Mouse (Mus musculus): ENCODE results near the gene Atf3. TPM values are rescaled to one million over a fixed set of nuclear protein-coding genes. Genes with fewer than 3 reads are reported as not detected.

Gene Atf3
- polyA plus RNA-seq, 1 experiment: 59.6 TPM

DNA sequence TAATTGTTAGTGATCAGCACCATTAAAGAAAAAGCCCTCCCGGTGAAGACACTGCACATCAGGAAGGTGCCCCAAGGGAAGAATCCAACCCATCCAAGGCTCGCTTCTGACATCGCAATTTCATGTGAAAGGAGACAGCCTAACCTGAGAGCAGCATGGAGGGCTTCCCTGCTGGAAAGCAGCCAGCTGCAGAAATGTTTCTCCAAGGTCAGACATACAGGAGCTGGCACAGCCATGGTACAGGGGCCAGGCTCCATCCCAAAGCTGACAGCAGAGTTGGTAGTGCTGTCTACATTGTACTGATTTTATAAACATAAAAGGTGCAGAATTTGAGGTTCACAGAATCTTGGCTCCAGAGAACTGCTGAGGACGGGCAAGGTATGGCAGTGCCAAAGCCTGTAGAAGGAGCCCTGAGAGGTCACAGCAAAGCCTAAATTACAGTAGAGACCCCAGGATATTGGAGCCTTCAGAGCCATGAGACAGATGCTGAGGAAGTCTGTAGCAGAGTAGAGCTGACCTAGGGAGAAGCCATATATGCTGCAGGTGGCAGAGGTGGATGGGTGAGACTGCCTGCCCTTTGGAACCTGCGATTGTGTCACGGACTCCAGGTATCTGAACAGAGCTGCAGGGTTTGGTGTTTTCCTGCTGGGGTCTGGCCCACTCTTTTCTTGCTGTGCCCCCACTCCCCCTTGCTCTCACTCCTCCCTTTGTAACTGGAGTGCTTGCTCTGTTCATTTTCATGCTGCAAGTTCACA is 18.1 kb upstream of the Atf3 start:
- no peak for TF ChIP-seq CEBPB (IDR thresholded peaks at IDR 0.05; ENCODE audit: insufficient read depth, poor library complexity, severe bottlenecking)
- no peak for TF ChIP-seq POLR2AphosphoS2 (IDR thresholded peaks at IDR 0.05; ENCODE audit: insufficient read length, low read depth)
- no peak for TF ChIP-seq TCF3 (IDR thresholded peaks at IDR 0.05; ENCODE audit: insufficient read length, low read depth)
- TF ChIP-seq POLR2A (IDR thresholded peaks at IDR 0.05; ENCODE audit: insufficient read length, low read depth): no peak
- H3K4me2 ChIP-seq (ENCODE audit: low read depth): no peak overlapping the region
- H3K27me3 ChIP-seq (ENCODE audit: control insufficient read depth, insufficient read depth, insufficient read length): no peaks in the 10 kb centered on the region
- H3K4me3 ChIP-seq: no peak overlapping the region
- no peaks in the 10 kb centered on the region for H3K36me3 ChIP-seq (ENCODE audit: control insufficient read depth, insufficient read depth)
- no peaks in the 10 kb centered on the region for H3K79me2 ChIP-seq (ENCODE audit: control insufficient read depth, insufficient read depth)
- no peak overlapping the region for H3ac ChIP-seq (ENCODE audit: control insufficient read depth, insufficient read length)

DNA sequence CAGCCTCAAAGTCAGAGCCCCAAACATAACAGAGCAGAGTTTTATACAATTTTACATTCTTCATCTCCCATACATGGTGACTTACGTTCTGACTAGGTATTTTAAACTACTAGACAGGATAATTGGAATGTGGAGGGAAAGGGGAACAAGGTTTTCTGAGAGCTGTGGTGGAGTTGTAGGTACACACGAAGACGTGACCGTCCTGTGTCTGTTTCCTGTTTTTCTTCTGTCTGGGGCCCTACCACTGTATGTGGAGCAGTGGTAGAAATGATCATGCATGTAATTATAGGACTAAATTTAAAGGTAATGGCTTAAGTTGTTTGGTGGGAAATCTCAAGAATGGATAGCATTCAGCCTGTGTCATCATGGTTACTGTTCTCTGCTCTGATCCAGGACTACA is 17.0 kb upstream of the Atf3 start:
- Histone ChIP-seq H3ac (ENCODE audit: control insufficient read depth, insufficient read length) (no peak overlapping the region), H3K4me3 (no peak overlapping the region), H3K36me3 (ENCODE audit: control insufficient read depth, insufficient read depth) (no peaks in the 10 kb centered on the region), H3K4me2 (ENCODE audit: low read depth) (no peak overlapping the region), H3K79me2 (ENCODE audit: control insufficient read depth, insufficient read depth) (no peaks in the 10 kb centered on the region), H3K27me3 (ENCODE audit: control insufficient read depth, insufficient read depth, insufficient read length) (no peaks in the 10 kb centered on the region)
- TF ChIP-seq USF1 (IDR thresholded peaks at IDR 0.05; ENCODE audit: low read depth): no peak
- no peak for TF ChIP-seq POLR2A (IDR thresholded peaks at IDR 0.05; ENCODE audit: insufficient read length, low read depth)
- TF ChIP-seq POLR2AphosphoS2 (IDR thresholded peaks at IDR 0.05; ENCODE audit: insufficient read length, low read depth): no peak
- no peak for TF ChIP-seq SRF (IDR thresholded peaks at IDR 0.05; ENCODE audit: control insufficient read depth, insufficient read length, low read depth)
- TF ChIP-seq MYOG (IDR thresholded peaks at IDR 0.05; ENCODE audit: control insufficient read depth in 1 of 3, insufficient read depth in 1 of 3, insufficient read length in 2 of 3, low read depth in 2 of 3): no peak
- no peak for TF ChIP-seq TCF3 (IDR thresholded peaks at IDR 0.05; ENCODE audit: insufficient read length, low read depth)
- TF ChIP-seq MAX (IDR thresholded peaks at IDR 0.05; ENCODE audit: low read depth): no peak
- no peak for TF ChIP-seq TCF12 (IDR thresholded peaks at IDR 0.05; ENCODE audit: insufficient read depth, poor library complexity, severe bottlenecking)
- TF ChIP-seq CEBPB (IDR thresholded peaks at IDR 0.05; ENCODE audit: insufficient read depth, poor library complexity, severe bottlenecking): no peak
- TF ChIP-seq E2F4 (IDR thresholded peaks at IDR 0.05; ENCODE audit: insufficient read depth): no peak
- TF ChIP-seq MYOD1 (IDR thresholded peaks at IDR 0.05; ENCODE audit: control insufficient read depth in 1 of 3, insufficient read length in 2 of 3, low read depth in 2 of 3): no peak
- TF ChIP-seq REST (IDR thresholded peaks at IDR 0.05; ENCODE audit: insufficient read depth, insufficient read length): no peak

- Histone ChIP-seq H3K27me3 (ENCODE audit: control insufficient read depth, insufficient read depth, insufficient read length) (no peaks in the 10 kb centered on the region), H3K4me3 (no peak overlapping the region), H3K36me3 (ENCODE audit: control insufficient read depth, insufficient read depth) (no peaks in the 10 kb centered on the region), H3ac (ENCODE audit: control insufficient read depth, insufficient read length) (no peak overlapping the region), H3K79me2 (ENCODE audit: control insufficient read depth, insufficient read depth) (peaks cover 5% of the 10 kb centered on the region), H3K4me2 (ENCODE audit: low read depth) (peak overlapping the region; percentile 51)
- TF ChIP-seq POLR2AphosphoS2 (IDR thresholded peaks at IDR 0.05; ENCODE audit: insufficient read length, low read depth) (no peak), USF1 (IDR thresholded peaks at IDR 0.05; ENCODE audit: low read depth) (peak; percentile 27)
Observed at GRCm38 (mm10) chr1:191230355-191230931, 12.6 kb upstream of the Atf3 start.

DNA sequence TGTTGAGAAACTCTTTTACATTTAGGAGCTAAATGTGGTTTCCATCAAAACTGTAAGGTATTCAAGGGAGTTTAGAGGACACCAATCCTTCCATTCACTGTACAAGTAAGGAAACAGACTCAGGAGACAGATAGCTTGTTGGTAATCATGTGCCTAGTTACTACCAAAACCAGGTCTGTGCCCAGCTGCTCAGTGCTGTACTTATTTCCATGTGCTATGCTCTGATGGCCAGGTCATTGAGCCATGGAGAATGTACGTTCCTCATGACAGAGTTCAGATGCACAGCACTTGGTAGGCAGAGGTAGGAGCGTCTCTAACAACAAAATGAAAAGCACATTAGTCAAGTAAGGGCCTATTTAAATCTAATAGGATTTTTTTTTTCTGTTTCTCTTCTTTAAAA is 8.7 kb upstream of the Atf3 start:
- Histone ChIP-seq H3K4me3 (no peak overlapping the region), H3K27me3 (ENCODE audit: control insufficient read depth, insufficient read depth, insufficient read length) (no peaks in the 10 kb centered on the region), H3K79me2 (ENCODE audit: control insufficient read depth, insufficient read depth) (peaks cover 12% of the 10 kb centered on the region), H3K36me3 (ENCODE audit: control insufficient read depth, insufficient read depth) (no peaks in the 10 kb centered on the region), H3K4me2 (ENCODE audit: low read depth) (no peak overlapping the region), H3ac (ENCODE audit: control insufficient read depth, insufficient read length) (no peak overlapping the region)
- TF ChIP-seq CEBPB (IDR thresholded peaks at IDR 0.05; ENCODE audit: insufficient read depth, poor library complexity, severe bottlenecking) (no peak), POLR2A (IDR thresholded peaks at IDR 0.05; ENCODE audit: insufficient read length, low read depth) (no peak), MYOD1 (IDR thresholded peaks at IDR 0.05; ENCODE audit: control insufficient read depth in 1 of 3, insufficient read length in 2 of 3, low read depth in 2 of 3) (no peak), MYOG (IDR thresholded peaks at IDR 0.05; ENCODE audit: control insufficient read depth in 1 of 3, insufficient read depth in 1 of 3, insufficient read length in 2 of 3, low read depth in 2 of 3) (no peak), POLR2AphosphoS2 (IDR thresholded peaks at IDR 0.05; ENCODE audit: insufficient read length, low read depth) (no peak), MAX (IDR thresholded peaks at IDR 0.05; ENCODE audit: low read depth) (no peak), USF1 (IDR thresholded peaks at IDR 0.05; ENCODE audit: low read depth) (no peak), SRF (IDR thresholded peaks at IDR 0.05; ENCODE audit: control insufficient read depth, insufficient read length, low read depth) (no peak), REST (IDR thresholded peaks at IDR 0.05; ENCODE audit: insufficient read depth, insufficient read length) (no peak), E2F4 (IDR thresholded peaks at IDR 0.05; ENCODE audit: insufficient read depth) (no peak), TCF3 (IDR thresholded peaks at IDR 0.05; ENCODE audit: insufficient read length, low read depth) (no peak)

DNA sequence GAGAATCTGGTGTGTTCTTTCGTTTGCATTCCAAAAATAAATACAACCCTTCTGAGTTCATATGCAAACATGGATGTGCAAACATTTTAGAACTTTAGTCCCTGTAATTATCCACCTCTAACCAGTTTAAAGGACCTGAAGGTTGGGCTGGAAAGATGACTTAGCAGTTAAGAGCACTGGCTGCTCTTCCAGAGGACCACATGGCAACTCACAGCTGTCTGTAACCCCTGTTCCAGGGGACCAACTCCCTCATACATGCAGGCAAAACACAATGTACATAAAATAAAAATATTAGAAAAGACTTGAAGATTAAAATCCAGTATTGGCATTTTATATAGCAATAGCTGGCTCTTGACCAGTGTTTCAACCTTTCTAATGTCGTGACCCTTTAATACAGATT is 7.9 kb upstream of the Atf3 start:
- peak overlapping the region; percentile 87 for H3K4me2 ChIP-seq (ENCODE audit: low read depth)
- peaks cover 12% of the 10 kb centered on the region for H3K79me2 ChIP-seq (ENCODE audit: control insufficient read depth, insufficient read depth)
- H3K4me3 ChIP-seq: peak overlapping the region; percentile 89

More for the DNA sequence above, 7.9 kb upstream of the Atf3 start:
- no peak for TF ChIP-seq TCF3 (IDR thresholded peaks at IDR 0.05; ENCODE audit: insufficient read length, low read depth)
- no peak for TF ChIP-seq POLR2AphosphoS2 (IDR thresholded peaks at IDR 0.05; ENCODE audit: insufficient read length, low read depth)
- TF ChIP-seq MYOD1 (IDR thresholded peaks at IDR 0.05; ENCODE audit: control insufficient read depth in 1 of 3, insufficient read length in 2 of 3, low read depth in 2 of 3): no peak
- no peak for TF ChIP-seq REST (IDR thresholded peaks at IDR 0.05; ENCODE audit: insufficient read depth, insufficient read length)
- no peak for TF ChIP-seq E2F4 (IDR thresholded peaks at IDR 0.05; ENCODE audit: insufficient read depth)
- TF ChIP-seq USF1 (IDR thresholded peaks at IDR 0.05; ENCODE audit: low read depth): no peak
- no peak for TF ChIP-seq TCF12 (IDR thresholded peaks at IDR 0.05; ENCODE audit: insufficient read depth, poor library complexity, severe bottlenecking)
- H3K27me3 ChIP-seq (ENCODE audit: control insufficient read depth, insufficient read depth, insufficient read length): no peaks in the 10 kb centered on the region
- no peaks in the 10 kb centered on the region for H3K36me3 ChIP-seq (ENCODE audit: control insufficient read depth, insufficient read depth)
- H3ac ChIP-seq (ENCODE audit: control insufficient read depth, insufficient read length): no peak overlapping the region
